Mouse (Mus musculus): ENCODE results near the gene Txndc15. TPM values are rescaled to one million over a fixed set of nuclear protein-coding genes. Genes with fewer than 3 reads are reported as not detected.

Gene Txndc15
- polyA plus RNA-seq (2012; rRNA removed), result 21.5 and 32.8 TPM in 2 replicates

- Histone ChIP-seq H3K27ac (ENCODE audit: insufficient read depth, low read depth, low read length) (peak within 1 kb of the TSS; percentile 67), H3K36me3 (ENCODE audit: control insufficient read depth, insufficient read depth, low read length) (peaks cover 2% of the 10 kb centered on the region; the same call in 1 of the 2 replicates), H3K27me3 (ENCODE audit: control insufficient read depth, insufficient read depth, low read length) (no peaks in the 10 kb centered on the region), H3K4me3 (ENCODE audit: low read depth, low read length) (peak within 1 kb of the TSS; percentile 74), H3K4me1 (ENCODE audit: control insufficient read depth, insufficient read depth, insufficient read length, low read length) (no peaks in the 10 kb centered on the region; the same call in 1 of the 2 replicates)
- TF ChIP-seq CTCF (IDR thresholded peaks at IDR 0.05; ENCODE audit: extremely low read depth, insufficient read length, insufficient replicate concordance, low read depth, low read length) (no peak), POLR2A (IDR thresholded peaks at IDR 0.05; ENCODE audit: low read depth, low read length) (peak; percentile 73)
- WGBS, result 1% methylated on average over 63 of the region's 63 CpGs
These were observed at the start of gene Txndc15 for GRCm38 (mm10) chr13:55714501-55715166. Txndc15 (plus strand) TSS chr13:55714650.

- Histone ChIP-seq H3K4me1 (ENCODE audit: control insufficient read depth, insufficient read depth, insufficient read length, low read length) (no peaks in the 10 kb centered on the region), H3K4me3 (ENCODE audit: low read depth, low read length) (no peak overlapping the region), H3K27ac (ENCODE audit: insufficient read depth, low read depth, low read length) (no peak overlapping the region), H3K36me3 (ENCODE audit: control insufficient read depth, insufficient read depth, low read length) (peaks cover 72% of the 10 kb centered on the region), H3K27me3 (ENCODE audit: control insufficient read depth, insufficient read depth, low read length) (no peaks in the 10 kb centered on the region)
- TF ChIP-seq CTCF (IDR thresholded peaks at IDR 0.05; ENCODE audit: extremely low read depth, insufficient read length, insufficient replicate concordance, low read depth, low read length), result peak; percentile 62; the same call in 1 of the 2 replicates
- no peak for TF ChIP-seq POLR2A (IDR thresholded peaks at IDR 0.05; ENCODE audit: low read depth, low read length)
- WGBS, result 81% methylated on average over 6 of the region's 6 CpGs
These were observed 45.9 kb upstream of the Txndc15 start for GRCm38 (mm10) chr13:55668550-55668949.

GRCm38 (mm10) chr13:55672711-55673110 is 41.7 kb upstream of the Txndc15 start:
- H3K4me3 ChIP-seq (ENCODE audit: low read depth, low read length), result no peak overlapping the region

GRCm38 (mm10) chr13:55677364-55677763 is 37.1 kb upstream of the Txndc15 start:
- no peaks in the 10 kb centered on the region for H3K4me1 ChIP-seq (ENCODE audit: control insufficient read depth, insufficient read depth, insufficient read length, low read length)
- no peaks in the 10 kb centered on the region for H3K27me3 ChIP-seq (ENCODE audit: control insufficient read depth, insufficient read depth, low read length)
- peaks cover 68% of the 10 kb centered on the region for H3K36me3 ChIP-seq (ENCODE audit: control insufficient read depth, insufficient read depth, low read length)
- no peak overlapping the region for H3K27ac ChIP-seq (ENCODE audit: insufficient read depth, low read depth, low read length)
- no peak overlapping the region for H3K4me3 ChIP-seq (ENCODE audit: low read depth, low read length)
- 55% methylated on average over 8 of the region's 8 CpGs for WGBS
- no peak for TF ChIP-seq CTCF (IDR thresholded peaks at IDR 0.05; ENCODE audit: extremely low read depth, insufficient read length, insufficient replicate concordance, low read depth, low read length)
- no peak for TF ChIP-seq POLR2A (IDR thresholded peaks at IDR 0.05; ENCODE audit: low read depth, low read length)

More at GRCm38 (mm10) chr13:55672711-55673110, 41.7 kb upstream of the Txndc15 start:
- TF ChIP-seq POLR2A (IDR thresholded peaks at IDR 0.05; ENCODE audit: low read depth, low read length) (no peak), CTCF (IDR thresholded peaks at IDR 0.05; ENCODE audit: extremely low read depth, insufficient read length, insufficient replicate concordance, low read depth, low read length) (no peak)
- H3K27me3 ChIP-seq (ENCODE audit: control insufficient read depth, insufficient read depth, low read length), result no peaks in the 10 kb centered on the region
- H3K36me3 ChIP-seq (ENCODE audit: control insufficient read depth, insufficient read depth, low read length), result peaks cover 72% of the 10 kb centered on the region
- no peaks in the 10 kb centered on the region for H3K4me1 ChIP-seq (ENCODE audit: control insufficient read depth, insufficient read depth, insufficient read length, low read length)
- WGBS, result 93% methylated on average over 6 of the region's 6 CpGs
- H3K27ac ChIP-seq (ENCODE audit: insufficient read depth, low read depth, low read length), result no peak overlapping the region

- TF ChIP-seq CTCF (IDR thresholded peaks at IDR 0.05; ENCODE audit: extremely low read depth, insufficient read length, insufficient replicate concordance, low read depth, low read length) (no peak), POLR2A (IDR thresholded peaks at IDR 0.05; ENCODE audit: low read depth, low read length) (no peak)
- Histone ChIP-seq H3K4me3 (ENCODE audit: low read depth, low read length) (no peak overlapping the region), H3K27ac (ENCODE audit: insufficient read depth, low read depth, low read length) (no peak overlapping the region), H3K4me1 (ENCODE audit: control insufficient read depth, insufficient read depth, insufficient read length, low read length) (no peaks in the 10 kb centered on the region), H3K36me3 (ENCODE audit: control insufficient read depth, insufficient read depth, low read length) (peaks cover 35% of the 10 kb centered on the region), H3K27me3 (ENCODE audit: control insufficient read depth, insufficient read depth, low read length) (no peaks in the 10 kb centered on the region)
- WGBS, result 88% methylated on average over 9 of the region's 9 CpGs
These were observed 32.2 kb upstream of the Txndc15 start for GRCm38 (mm10) chr13:55682201-55682600.

- no peaks in the 10 kb centered on the region for H3K4me1 ChIP-seq (ENCODE audit: control insufficient read depth, insufficient read depth, insufficient read length, low read length)
- TF ChIP-seq POLR2A (IDR thresholded peaks at IDR 0.05; ENCODE audit: low read depth, low read length) (no peak), CTCF (IDR thresholded peaks at IDR 0.05; ENCODE audit: extremely low read depth, insufficient read length, insufficient replicate concordance, low read depth, low read length) (no peak)
- no peak overlapping the region for H3K4me3 ChIP-seq (ENCODE audit: low read depth, low read length)
- WGBS, result 87% methylated on average over 3 of the region's 3 CpGs
- H3K27me3 ChIP-seq (ENCODE audit: control insufficient read depth, insufficient read depth, low read length), result no peaks in the 10 kb centered on the region
- H3K36me3 ChIP-seq (ENCODE audit: control insufficient read depth, insufficient read depth, low read length), result peaks cover 21% of the 10 kb centered on the region
- H3K27ac ChIP-seq (ENCODE audit: insufficient read depth, low read depth, low read length), result no peak overlapping the region
These were observed 30.9 kb upstream of the Txndc15 start for GRCm38 (mm10) chr13:55683581-55683980.

- no peaks in the 10 kb centered on the region for H3K4me1 ChIP-seq (ENCODE audit: control insufficient read depth, insufficient read depth, insufficient read length, low read length)
- H3K27ac ChIP-seq (ENCODE audit: insufficient read depth, low read depth, low read length), result no peak overlapping the region
- peaks cover 8% of the 10 kb centered on the region for H3K36me3 ChIP-seq (ENCODE audit: control insufficient read depth, insufficient read depth, low read length)
- TF ChIP-seq CTCF (IDR thresholded peaks at IDR 0.05; ENCODE audit: extremely low read depth, insufficient read length, insufficient replicate concordance, low read depth, low read length), result no peak
- no peak for TF ChIP-seq POLR2A (IDR thresholded peaks at IDR 0.05; ENCODE audit: low read depth, low read length)
- H3K4me3 ChIP-seq (ENCODE audit: low read depth, low read length), result no peak overlapping the region
- WGBS, result 79% methylated on average over 9 of the region's 9 CpGs
- no peaks in the 10 kb centered on the region for H3K27me3 ChIP-seq (ENCODE audit: control insufficient read depth, insufficient read depth, low read length)
These were observed 28.3 kb upstream of the Txndc15 start for GRCm38 (mm10) chr13:55686107-55686633.

All from small intestine, adult 2 months (tissue).